Mouse (Mus musculus): Measurements from ENCODE around the gene Nrp1.
A peak's percentile ranks its signal among the peaks of the same experiment; 100 is the strongest.

Gene Nrp1

DNA sequence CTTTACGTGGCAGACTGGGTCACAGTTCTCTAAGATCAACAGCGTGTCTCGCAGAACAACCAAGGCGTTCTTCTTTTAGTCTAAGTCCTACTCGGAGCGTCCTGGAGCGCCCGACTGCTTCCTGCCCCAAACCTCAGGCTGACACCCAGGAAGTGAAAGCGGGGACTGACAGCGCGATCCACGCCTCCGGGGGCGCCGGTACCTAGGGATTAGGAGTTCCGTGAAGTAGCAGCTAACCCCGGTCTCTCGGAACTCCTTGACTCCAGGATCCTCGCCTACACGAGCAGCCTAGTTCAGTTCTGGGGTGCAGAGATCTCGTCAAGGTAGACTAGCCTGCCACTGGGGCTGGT lies at the start of gene Nrp1:
Gene Nrp1, plus strand, starts transcription at position 199 of the 350 bp plus-strand sequence.
- peak; percentile 81 for DNase-seq (ENCODE audit: low read depth)

DNA sequence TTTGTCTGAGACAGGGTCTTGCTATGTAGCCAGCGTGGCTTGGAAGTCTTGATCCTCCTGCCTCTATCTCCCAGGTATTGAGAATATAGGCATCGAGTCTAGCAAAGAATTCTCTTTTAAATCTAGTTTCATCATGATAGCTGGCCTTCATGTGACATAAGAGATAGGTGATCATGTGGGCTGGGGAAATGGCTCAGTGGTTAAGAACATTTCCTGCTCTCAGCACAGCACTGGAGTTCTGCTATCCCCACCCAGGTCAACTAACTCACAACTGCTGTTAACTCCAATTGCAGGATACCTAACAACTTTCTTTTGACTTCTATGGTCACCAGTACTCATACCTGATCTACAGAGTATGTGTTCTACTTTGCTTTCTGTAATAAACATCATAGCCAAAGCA lies 37.6 kb upstream of the Nrp1 start:
- peak; percentile 27 for DNase-seq (ENCODE audit: low read depth)

GRCm38 (mm10) chr8:128327281-128327680 lies 31.1 kb upstream of the Nrp1 start:
- DNase-seq (ENCODE audit: low read depth): no peak

DNA sequence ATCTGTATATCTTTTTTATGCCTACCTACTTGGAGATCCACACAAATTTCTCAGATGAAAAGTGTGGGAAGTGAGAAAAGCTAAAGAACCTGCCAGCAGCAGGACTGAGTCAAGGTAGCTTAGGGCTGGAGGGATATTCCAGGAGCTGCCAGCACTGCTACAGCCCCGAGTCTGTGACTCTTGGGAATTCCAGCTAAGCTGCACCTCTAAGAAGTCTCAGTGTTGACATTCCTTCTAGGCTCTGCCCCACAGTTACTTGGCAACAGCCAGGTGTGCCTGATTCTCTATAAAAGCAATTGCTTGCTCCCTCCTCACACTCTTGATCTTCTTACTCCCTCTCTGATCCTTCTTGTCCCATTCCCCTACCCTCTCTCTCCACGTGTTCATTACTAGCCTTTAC lies 30.5 kb upstream of the Nrp1 start:
- no peak for DNase-seq (ENCODE audit: low read depth)

DNA sequence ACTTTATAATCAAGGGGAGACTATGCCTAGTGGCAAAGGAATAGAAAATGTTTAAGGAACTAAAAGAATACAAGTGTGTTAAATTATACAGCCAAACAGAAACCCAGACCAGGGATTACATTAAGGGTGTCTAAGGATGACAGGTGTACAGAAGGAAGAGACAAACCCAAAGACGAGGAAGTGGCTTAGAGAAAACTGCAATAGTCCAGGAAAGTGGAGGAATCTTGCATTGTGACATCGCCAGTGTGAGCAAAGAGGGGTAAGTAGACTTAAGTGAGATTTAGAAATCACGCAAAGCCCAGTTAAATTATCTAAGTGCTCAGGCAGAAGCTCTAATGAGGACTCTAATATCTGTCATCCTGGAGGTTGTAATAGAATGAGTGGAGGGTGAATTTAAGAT lies 28.9 kb upstream of the Nrp1 start:
- DNase-seq (ENCODE audit: low read depth): no peak

- DNase-seq (ENCODE audit: low read depth): no peak
Observed at GRCm38 (mm10) chr8:128335976-128336375, 22.4 kb upstream of the Nrp1 start.

DNA sequence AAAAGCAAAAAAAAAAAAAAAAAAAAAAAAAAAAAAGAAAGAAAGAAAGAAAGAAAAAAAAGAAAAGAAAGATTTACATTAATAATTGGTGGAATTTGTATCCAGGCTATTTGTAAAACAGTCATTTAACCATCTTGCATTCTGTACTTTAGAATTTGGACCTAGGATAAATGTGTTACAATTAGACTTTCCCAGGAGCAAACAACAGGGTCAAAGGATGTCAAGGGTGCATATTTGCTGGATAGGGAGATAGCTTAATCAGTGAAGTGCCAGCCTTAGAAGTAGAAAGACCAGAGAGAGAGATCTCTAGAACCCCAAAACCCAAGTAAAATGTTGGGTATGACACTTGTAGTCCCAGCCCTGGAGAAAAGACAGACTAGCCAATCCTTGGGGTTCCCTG lies 19.5 kb upstream of the Nrp1 start:
- DNase-seq (ENCODE audit: low read depth): no peak

GRCm38 (mm10) chr8:128339521-128339920 lies 18.9 kb upstream of the Nrp1 start:
- no peak for DNase-seq (ENCODE audit: low read depth)

GRCm38 (mm10) chr8:128350405-128350804 lies 8.0 kb upstream of the Nrp1 start:
- DNase-seq (ENCODE audit: low read depth): no peak

DNA sequence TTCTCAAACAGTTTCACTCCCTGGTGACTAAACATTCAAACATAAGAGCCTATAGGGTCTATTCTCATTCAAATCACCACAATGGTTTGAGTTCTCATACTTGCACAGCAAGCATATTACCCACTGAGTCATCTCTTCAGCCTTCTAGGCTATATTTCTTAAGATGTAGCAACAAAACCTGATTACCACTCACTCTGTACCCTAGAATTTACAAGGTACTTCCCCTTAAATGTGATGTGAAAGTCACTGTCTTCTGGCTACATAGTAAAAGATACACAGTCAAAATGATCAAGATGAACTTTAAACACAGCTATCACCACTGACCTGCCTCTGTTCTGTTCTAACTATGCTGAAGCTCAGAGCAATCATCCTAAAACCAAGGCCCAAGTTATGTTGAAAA lies 7.2 kb upstream of the Nrp1 start:
- no peak for DNase-seq (ENCODE audit: low read depth)

- DNase-seq (ENCODE audit: low read depth): peak; percentile 14
Observed at GRCm38 (mm10) chr8:128352821-128353220, 5.6 kb upstream of the Nrp1 start.

DNA sequence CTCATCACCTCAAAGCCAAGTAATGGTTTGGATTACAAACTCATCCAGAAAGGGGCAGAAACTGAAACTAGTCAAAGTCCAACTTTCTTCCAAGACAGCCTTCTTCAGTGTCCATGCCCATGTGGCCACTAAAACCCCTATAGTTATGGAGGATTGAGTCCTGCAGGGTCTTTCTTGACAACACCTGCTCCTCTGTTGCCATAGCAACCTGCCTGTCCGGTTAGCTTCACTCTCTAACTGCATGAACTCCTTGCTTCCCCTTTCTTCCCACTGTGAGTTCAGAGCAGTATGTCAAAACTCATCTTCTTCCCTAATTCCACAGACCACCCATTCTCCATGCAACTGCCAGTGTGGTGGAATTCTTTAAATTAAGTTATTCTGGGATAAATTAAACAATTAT lies 4.4 kb upstream of the Nrp1 start:
- DNase-seq (ENCODE audit: low read depth): no peak

DNA sequence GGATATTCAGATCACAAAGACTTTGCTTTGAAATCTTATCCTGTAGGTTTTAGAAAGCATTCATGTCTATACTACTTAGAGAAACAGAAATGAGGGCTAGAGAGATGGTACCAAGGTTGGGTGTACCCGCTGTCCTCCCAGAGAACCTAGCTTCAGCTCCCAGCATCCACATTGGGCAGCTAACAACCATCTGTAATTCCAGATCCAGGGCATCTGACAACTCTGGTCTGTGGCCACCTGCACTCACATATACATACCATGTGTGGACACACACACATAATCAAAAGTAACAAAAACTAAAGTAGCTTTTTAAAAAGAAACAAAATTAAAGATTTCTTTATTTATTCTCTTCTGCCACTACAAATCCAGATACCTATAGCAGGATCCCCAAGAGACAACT lies 3.3 kb upstream of the Nrp1 start:
- DNase-seq (ENCODE audit: low read depth): no peak

DNA sequence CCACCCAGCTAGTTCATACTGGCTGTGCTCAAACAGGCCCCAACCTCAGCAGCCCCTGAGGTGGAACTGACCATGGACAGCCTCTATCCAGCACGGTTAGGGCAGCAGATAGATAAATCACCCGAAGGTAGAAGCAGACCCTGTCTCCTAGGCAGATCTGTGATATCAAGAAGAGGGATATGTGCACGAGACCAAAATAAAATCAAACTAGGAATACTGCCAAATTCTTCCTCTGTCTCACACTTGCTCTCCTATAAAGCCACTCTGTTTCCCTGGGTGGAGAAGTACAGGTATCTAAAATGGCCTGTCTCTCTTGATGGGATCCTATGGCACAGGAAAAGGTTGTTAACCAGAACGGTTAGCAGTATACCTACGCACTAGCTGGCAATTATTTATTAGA lies 2.2 kb upstream of the Nrp1 start:
- no peak for DNase-seq (ENCODE audit: low read depth)

- peak; percentile 56 for DNase-seq (ENCODE audit: low read depth)
Observed at GRCm38 (mm10) chr8:128356796-128357539, 1.4 kb upstream of the Nrp1 start.

- DNase-seq (ENCODE audit: low read depth): peak; percentile 75
Observed at GRCm38 (mm10) chr8:128357540-128358405, 631 bp upstream of the Nrp1 start.

DNA sequence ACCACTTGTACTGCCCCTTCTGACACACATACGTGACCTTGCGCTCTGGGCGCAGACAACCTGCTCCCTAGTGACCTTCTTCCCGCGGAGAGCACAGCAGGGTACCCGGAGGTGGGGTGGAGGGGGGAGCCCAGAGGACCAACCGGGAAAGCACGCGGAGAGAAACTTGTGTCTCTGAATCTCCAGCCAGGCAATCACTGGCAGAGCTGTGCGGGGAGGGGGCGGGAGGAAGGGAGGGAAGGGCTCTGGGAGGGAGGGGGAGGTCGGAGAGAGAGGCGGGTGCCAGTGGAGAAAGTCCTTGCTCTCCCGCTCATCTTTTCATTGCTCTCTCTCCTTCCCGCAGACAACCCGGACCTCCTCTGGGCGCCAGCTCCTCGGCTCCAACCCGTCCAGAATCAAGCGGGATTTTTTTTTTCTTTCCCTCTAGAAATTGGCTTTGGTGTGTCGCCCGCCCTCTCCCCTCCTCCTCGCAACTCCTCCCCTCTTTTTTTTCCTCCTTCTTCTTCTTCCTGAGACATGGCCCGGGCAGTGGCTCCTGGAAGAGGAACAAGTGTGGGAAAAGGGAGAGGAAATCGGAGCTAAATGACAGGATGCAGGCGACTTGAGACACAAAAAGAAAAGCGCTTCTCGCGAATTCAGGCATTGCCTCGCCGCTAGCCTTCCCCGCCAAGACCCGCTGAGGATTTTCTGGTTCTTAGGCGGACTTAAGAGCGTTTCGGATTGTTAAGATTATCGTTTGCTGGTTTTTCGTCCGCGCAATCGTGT lies 534 bp downstream of the Nrp1 start:
- peak; percentile 63 for DNase-seq (ENCODE audit: low read depth)

DNA sequence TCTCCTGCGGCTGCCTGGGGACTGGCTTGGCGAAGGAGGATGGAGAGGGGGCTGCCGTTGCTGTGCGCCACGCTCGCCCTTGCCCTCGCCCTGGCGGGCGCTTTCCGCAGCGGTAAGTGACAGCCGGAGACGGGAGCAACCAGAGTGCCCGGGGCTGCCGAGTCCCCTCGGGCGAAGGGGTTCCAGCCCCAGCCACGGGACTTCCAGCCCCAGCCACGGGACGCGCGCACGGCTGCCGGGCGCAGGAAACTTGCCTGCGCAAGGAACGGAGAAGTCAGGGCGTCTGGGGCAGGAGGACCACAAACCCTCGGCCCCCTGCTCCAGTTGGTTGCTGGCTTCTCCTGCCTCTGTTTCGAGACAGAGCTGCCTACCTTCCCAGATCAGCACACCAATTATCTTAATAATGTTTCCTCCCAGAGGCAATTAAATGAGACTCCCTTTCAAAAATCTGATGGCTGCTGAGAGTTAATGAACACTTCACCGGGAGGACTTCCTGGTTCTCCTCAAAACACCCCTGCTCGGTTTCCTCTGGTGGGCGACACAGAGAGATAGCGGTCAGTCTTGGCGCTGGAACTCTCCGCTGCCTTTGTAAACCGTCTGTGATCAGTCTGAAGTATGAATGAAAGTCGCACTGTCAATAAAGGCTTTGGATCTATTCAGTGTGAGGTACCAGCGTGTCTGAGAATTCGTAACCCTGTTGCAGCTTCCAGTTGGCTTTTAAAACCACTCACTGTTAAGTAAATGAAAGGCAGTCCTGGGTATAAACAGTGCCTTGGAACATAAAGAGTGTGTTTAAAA lies 1.3 kb downstream of the Nrp1 start:
- peak; percentile 44 for DNase-seq (ENCODE audit: low read depth)

DNA sequence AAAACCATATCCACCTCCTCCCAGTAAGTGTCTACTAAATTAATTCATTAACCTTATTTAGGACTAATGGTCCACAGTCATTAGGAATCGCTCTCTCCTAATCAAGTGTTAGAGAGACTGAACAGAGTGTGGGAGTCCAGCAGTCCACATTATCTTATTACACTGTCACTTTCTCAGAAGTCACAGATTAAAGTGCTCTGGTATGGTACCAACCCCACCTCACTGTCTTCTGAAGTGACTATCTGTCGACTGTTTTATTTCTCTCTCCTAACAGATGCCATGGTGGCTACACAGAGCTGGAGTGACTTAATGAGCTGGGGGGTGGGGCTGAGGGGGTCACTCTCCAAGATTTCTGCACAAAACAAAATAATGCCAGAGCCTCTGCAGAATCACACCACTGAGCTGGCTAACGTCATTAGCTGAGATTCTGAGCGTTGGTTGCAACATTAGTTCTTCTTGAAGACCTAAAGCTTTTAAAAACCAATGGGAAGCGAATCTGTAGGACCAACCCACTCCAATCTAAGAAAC lies 3.0 kb downstream of the Nrp1 start:
- DNase-seq (ENCODE audit: low read depth): no peak

- peak; percentile 93 for DNase-seq (ENCODE audit: low read depth)
Observed at GRCm38 (mm10) chr8:128362940-128363595, 4.7 kb downstream of the Nrp1 start.

DNA sequence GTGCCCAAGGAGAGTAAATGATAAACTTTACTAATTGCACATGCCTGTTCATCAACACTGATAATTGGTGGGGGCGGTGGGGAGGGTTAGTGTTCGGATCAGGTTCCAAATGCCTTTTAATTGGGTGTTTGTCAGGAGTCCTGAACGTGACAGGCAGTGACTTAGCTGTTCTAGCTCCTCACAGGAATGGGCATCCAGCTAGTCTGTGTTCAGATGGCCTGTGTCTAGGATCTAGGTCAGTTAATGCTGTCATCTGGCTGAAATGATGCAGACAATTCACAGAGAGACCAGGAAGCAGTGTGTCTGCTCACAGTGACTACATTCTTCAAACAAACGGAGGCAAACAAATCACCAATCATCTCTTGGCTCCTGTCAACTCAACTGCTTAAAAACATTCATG lies 12.1 kb downstream of the Nrp1 start:
- DNase-seq (ENCODE audit: low read depth): no peak
